Mouse (Mus musculus) stomach, postnatal 0 days (tissue): ENCODE results near the gene Cacna2d1.

ENCODE experiments used
- CTCF ChIP-seq: IDR thresholded peaks from 2 replicates; pipeline ENCODE4 v1.5.1; 2016; ENCODE audit warnings: antibody characterized with exemption, low read depth, mild to moderate bottlenecking, moderate library complexity
- EP300 ChIP-seq: optimal IDR thresholded peaks from 2 replicates; pipeline ENCODE3; 2016; ENCODE audit warnings: antibody characterized with exemption

GRCm38 (mm10) chr5:16095345-16095744, 160.9 kb downstream of the Cacna2d1 start:
- TF ChIP-seq CTCF, result no peak
- TF ChIP-seq EP300, result no peak
